Mouse (Mus musculus) embryonic fibroblast, embryonic 13.5 days (primary cell): ENCODE data around the gene Sart1. TPM values are rescaled to one million over a fixed set of nuclear protein-coding genes. Genes with fewer than 3 reads are reported as not detected.
"Not testable (repeated sequence)": the region's sequence is repeated elsewhere in the genome, so short reads cannot be mapped to it uniquely, and the experiment has no call there.

Source experiments
- H3K27ac ChIP-seq: 2 replicates; pipeline ENCODE4 v1.5.1; 2012; ENCODE audit warnings: low read length, control low read depth, inconsistent platforms; ENCODE audit not compliant: insufficient read depth
- H3K4me1 ChIP-seq: 2 replicates; pipeline ENCODE4 v1.6.1; 2011; ENCODE audit warnings: low read length; ENCODE audit not compliant: control insufficient read depth, insufficient read depth
- H3K4me3 ChIP-seq: 2 replicates; pipeline ENCODE4 v1.5.1; 2011; ENCODE audit warnings: mild to moderate bottlenecking, control low read depth, low read length; ENCODE audit not compliant: insufficient read depth
- CTCF ChIP-seq: IDR thresholded peaks from 2 replicates; pipeline ENCODE4 v1.5.1; 2011; ENCODE audit warnings: mild to moderate bottlenecking, control low read depth, low read length, moderate library complexity, borderline replicate concordance; ENCODE audit not compliant: insufficient read depth
- POLR2A ChIP-seq: IDR thresholded peaks from 2 replicates; pipeline ENCODE4 v1.6.1; 2011; ENCODE audit warnings: low read depth, mild to moderate bottlenecking, control low read depth, low read length, moderate library complexity
- polyA plus RNA-seq: library from polyadenylated mRNA; stranded (reverse); fragments of >200 nt; gene quantifications from 2 replicates; pipeline ENCODE4 v1.2.4, GENCODE M21; 2011; ENCODE audit warnings: low read depth; ENCODE audit not compliant: missing spikeins, insufficient read length

Sart1 gene
- polyA plus RNA-seq, 1 experiment = 34.7 TPM

DNA sequence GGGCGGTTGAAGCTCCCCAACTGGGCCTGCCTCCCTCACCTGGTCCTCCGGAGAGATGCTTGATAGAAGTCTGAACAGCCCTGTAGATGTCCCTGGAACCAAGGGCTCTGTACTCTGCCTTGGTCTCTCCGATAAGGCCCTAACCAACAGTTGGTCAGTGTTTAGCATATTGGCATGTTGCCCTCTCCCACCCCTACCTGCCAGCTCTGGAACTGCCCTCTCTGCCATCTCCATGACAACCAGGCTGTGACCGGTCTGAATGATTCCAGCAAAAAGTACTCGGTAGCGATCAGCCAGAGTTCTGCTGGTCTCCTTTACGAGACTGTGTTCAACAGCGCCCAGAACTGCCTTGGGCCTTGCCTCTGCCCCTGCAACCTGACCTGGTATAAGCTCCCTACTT lies 13.8 kb upstream of the Sart1 start, which contains the start of gene Tsga10ip:
Tsga10ip (minus strand) TSS at position 234 of the 400 bp plus-strand sequence.
- Histone ChIP-seq H3K4me1 (peaks cover 4% of the 10 kb centered on the region; the same call in 1 of the 2 replicates), H3K27ac (no peak within 1 kb of the TSS), H3K4me3 (no peak within 1 kb of the TSS)
- TF ChIP-seq CTCF = no peak
- no peak for TF ChIP-seq POLR2A

DNA sequence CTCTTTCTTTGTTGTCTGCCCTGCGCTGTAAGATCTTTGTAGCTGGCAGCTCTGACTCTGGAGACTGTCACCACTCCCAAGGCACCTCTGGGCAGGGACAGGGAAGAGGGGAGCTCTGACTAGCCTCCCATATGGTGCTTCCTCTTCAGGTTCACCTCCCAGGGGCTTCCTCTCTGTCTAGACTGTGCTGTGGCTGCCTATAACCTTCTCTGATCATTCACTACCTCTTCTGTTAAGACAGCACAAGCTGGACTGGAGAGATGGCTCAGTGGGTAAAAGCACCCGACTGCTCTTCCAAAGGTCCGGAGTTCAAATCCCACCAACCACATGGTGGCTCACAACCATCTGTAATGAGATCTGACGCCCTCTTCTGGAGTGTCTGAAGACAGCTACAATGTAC lies 12.6 kb upstream of the Sart1 start:
- not testable (repeated sequence) for H3K4me1 ChIP-seq, H3K27ac ChIP-seq, H3K4me3 ChIP-seq

DNA sequence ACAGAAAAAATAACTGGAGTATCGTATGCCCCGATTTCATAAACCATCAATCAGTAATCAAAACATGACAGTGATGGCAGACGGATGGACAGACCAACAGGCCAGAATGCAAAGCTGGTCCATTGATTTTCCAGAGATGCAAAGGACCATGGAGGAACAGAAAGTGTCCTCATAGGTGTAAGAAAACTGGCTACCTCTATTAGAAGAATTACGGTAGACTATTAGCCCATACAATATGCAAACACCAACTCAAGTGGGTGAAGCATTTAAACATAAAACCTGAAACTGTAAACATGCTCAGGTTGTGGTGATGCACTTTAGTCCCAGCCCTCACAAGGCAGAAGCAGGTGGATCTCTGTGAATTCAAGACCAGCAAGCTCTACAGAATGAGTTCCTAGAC lies 6.9 kb upstream of the Sart1 start:
- TF ChIP-seq POLR2A = no peak
- Histone ChIP-seq H3K27ac (no peak overlapping the region), H3K4me1 (no peaks in the 10 kb centered on the region), H3K4me3 (no peak overlapping the region)

DNA sequence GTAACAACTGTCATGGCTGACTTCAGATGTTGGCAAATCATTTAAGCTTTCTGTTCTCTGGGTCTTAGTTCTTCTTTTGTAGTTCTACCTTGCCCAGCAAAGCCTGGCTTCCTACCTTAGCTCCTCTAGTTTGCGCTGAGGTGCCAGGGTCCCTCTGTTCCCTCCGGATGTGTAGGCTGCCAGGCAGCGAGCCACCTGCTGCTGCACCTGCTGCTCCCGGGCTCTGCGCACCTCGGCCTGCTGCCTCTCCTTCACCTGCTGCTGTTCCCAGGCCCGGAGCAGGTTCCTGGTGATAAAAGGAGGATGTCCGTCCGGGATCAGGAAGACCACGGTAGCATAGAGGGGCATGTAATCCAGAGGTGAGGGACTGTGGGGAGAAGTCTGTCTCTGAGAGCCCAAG lies 5.7 kb upstream of the Sart1 start:
- no peaks in the 10 kb centered on the region for H3K4me1 ChIP-seq
- no peak overlapping the region for H3K27ac ChIP-seq
- no peak for TF ChIP-seq CTCF
- no peak for TF ChIP-seq POLR2A
- no peak overlapping the region for H3K4me3 ChIP-seq

DNA sequence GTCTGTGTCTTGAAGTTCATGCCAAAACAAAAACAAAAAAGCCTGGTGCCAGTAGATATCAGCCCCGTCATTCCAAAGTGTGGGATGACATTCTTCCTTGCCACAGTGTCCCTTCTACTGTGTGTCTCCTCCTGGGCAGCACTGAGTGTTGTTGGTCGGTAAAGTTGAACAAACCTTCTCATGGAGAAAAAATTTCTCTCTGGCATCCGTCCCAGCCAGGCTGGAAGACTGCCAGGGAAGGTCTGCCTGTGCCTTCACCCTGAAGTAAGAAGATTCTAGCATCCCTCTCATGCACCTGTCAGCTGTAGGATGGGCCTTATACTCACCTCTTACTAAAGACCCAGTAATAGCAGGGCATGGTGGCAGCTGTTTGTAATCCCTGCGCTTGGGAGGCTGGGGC lies 4.4 kb upstream of the Sart1 start:
- H3K4me1 ChIP-seq = no peaks in the 10 kb centered on the region
- H3K27ac ChIP-seq = no peak overlapping the region
- H3K4me3 ChIP-seq = no peak overlapping the region
- TF ChIP-seq CTCF (no peak), POLR2A (no peak)

DNA sequence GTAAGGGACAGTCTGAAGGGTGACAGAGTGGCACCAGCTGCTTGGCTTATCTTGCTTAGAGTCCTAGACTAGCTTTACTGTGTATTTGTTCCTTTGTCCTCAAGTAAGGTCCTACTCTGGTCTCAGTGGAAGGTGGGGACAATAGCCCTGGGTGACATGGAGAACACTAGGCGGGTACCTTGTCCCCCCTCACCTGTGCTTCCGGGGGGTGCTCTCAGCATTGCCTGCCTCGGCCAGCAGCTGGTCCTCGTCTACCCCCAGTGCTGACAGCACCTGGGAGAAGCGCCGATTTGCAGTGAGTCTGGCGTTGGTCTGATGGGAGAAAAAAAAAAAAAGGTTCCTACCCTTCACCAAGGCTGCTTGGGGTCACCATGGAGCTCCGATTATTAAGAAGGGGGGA lies 1.9 kb upstream of the Sart1 start:
- H3K27ac ChIP-seq = no peak overlapping the region
- H3K4me3 ChIP-seq = 0 out of 2 replicates have a peak overlapping the region, but pooled peaks have one; percentile 81
- no peaks in the 10 kb centered on the region for H3K4me1 ChIP-seq
- TF ChIP-seq POLR2A = no peak

DNA sequence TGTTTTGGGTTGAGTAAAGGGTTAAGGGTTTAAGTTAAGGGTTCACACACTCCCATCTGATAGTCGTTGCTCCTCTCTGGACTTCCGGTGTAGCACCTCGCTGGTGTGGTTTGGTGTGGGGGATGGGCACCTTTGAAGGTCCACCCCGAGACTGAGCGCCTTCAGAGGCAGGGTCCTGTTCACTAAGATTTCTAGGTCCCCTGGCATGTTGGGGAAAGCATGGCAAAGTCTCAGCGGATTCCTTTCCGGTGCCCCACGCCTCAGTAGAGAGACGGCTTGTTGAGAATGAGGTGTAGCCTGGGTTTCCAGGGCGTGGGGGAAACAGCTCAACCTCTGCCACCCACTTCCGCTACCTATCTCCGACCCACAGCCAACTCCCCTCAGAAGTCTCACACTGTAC lies 1.1 kb upstream of the Sart1 start:
- Histone ChIP-seq H3K4me1 (no peaks in the 10 kb centered on the region), H3K27ac (no peak overlapping the region), H3K4me3 (peak overlapping the region; percentile 81)
- TF ChIP-seq POLR2A (peak; percentile 54; the same call in 1 of the 2 replicates), CTCF (no peak)

DNA sequence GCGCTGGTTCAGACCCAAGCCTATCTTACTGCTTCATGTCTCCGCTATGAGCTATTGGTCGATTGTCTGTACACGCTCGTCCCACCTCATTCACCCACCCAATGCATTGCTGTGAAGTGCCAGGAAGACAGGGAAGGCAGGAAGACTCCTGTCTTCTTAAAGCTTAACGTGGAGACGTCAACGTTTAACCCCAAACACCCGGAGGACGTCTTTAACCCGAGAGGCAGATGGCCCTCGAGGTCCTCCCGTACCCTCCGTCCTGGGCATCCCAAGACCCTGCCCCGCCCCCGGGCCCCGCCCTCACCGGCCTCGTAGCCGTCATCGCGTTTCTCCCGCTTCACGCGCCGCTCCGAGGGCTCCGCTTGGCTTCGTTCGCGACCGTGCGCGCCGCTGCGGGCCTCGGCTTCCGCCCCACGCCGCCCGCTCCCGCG lies 477 bp downstream of the Sart1 start:
- no peak for TF ChIP-seq CTCF
- TF ChIP-seq POLR2A = 0 out of 2 replicates have a peak, but pooled peaks have one; percentile 3
- Histone ChIP-seq H3K4me1 (no peaks in the 10 kb centered on the region), H3K4me3 (peak overlapping the region; percentile 82), H3K27ac (peak overlapping the region; percentile 36)

DNA sequence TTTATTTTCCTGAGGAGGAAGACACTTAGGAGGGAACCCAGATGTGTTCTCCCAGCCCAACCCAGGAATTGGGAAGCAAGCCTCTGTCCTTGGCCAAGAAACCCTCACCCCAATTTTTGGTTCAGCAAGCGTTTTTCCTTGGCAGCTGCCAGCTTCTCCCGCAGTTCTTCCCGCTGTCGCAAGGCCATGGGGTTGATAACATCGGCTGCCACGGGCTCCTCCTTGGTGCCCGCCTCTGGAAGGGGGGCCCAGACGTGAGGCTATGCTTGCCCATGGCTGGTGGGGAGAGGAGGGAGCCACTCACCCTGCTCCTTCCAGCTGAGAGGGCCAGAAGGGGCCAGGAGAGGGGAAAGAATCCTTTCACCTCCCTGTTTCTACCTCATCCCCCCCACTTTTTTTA lies 3.8 kb downstream of the Sart1 start:
- TF ChIP-seq CTCF (no peak), POLR2A (no peak)
- Histone ChIP-seq H3K27ac (no peak overlapping the region), H3K4me3 (no peak overlapping the region), H3K4me1 (no peaks in the 10 kb centered on the region)

DNA sequence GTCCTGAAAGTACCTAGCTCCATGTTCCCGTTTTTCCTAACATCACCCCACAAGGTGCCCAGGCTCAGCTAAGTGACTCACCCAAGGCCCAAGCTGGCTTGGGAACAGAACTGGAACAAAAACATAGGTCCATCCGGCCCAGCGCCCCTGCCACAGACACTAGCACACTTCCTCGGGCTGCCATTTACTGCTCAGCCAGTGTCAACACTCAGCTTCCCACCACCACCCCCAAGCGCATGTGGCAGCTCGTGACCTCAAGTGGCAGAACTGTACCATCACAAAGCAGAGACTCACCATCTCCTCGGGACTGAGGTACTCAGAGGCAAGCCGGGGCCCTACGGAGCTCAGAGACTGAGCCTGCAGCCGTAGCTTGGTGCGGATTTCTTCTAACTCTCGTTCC lies 5.2 kb downstream of the Sart1 start:
- no peak overlapping the region for H3K4me3 ChIP-seq
- H3K27ac ChIP-seq = no peak overlapping the region
- TF ChIP-seq POLR2A = no peak
- no peak for TF ChIP-seq CTCF
- no peaks in the 10 kb centered on the region for H3K4me1 ChIP-seq

DNA sequence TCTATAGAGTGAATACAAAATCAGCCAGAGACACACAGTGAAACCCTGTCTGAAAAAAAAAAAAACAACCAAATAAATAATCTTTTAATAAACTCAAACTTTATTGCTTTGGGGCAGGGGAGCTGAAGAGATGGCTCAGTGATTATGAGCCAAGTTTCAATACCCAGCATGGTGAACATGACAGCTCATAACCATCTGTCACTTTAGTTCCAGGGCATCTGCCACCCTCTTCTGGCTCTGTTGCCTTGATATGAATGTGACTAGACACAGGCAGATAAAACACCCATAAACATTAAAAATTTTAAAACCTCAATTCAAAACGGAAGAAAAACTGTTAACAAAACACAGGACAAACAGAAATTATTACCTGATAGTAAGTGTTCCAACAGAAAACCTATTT lies 11.1 kb downstream of the Sart1 start:
- no peaks in the 10 kb centered on the region for H3K4me1 ChIP-seq
- H3K4me3 ChIP-seq = no peak overlapping the region
- no peak for TF ChIP-seq CTCF
- TF ChIP-seq POLR2A = no peak
- no peak overlapping the region for H3K27ac ChIP-seq

DNA sequence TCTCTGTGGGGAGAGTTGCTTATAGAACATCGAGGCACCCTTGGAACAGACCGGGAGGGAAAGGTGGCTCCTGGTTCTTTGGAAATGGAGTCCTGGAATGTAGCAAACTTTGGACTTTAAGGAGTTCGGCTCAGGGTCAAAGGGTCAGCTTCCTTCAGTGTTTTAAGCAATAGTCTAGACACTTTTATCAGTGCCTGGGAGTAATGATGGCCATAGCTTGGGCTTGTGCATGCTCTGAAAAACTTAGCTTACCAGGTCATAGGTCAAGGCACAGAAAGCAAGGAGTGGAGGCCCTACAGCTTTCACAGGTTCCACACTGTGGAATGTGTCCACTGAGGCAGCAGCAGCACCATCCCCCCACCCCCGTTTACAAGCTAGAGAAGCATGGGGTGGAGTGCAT lies 13.8 kb downstream of the Sart1 start:
- Histone ChIP-seq H3K4me1 (no peaks in the 10 kb centered on the region), H3K27ac (no peak overlapping the region), H3K4me3 (no peak overlapping the region)
- no peak for TF ChIP-seq CTCF
- no peak for TF ChIP-seq POLR2A
